Comparison of ENCODE assay signal across 9 mouse cellular contexts in the genomic region with DNA sequence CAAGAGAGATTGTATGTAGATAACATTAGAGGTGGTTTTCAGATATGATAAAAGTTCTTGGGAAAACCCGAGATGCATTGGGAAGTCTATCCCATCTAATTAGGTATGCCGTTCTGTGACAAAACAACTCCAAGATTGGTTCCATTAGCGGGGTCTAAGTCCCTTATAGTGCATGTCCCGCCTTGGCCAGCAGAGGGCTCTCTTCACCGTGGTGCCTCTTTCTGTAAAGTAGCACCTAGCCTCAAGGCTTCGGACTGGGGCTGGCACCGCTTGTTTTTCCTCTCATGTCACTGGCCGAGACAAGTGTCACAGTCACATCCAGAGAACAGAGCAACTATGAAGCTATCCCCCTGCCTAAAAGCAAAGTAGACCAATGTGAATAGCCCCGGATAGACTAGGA. TPM values are rescaled to one million over a fixed set of nuclear protein-coding genes. Genes with fewer than 3 reads are reported as not detected.
DNase-seq lines count a peak whose midpoint lies in the region; ATAC-seq lines count a peak whose summit lies in the region.
"Had no signal": no experiment of that assay in that cellular context is flagged by ENCODE, and none has a peak within 500 bp of the region (broad histone marks: within the 10 kb centered on the region; RNA-seq: fewer than 3 reads in every experiment).

No protein-coding gene starts in this region.

- H3K4me2 ChIP-seq in kidney, embryonic 15.5 days, result no peak overlapping the region
- no peak overlapping the region for H3K4me2 ChIP-seq in liver, embryonic 13.5 days

- peak; percentile 15 for DNase-seq in 3134 (ENCODE audit: extremely low read depth, insufficient read length, low spot score)
- peak; percentile 57 for DNase-seq in Muller cell, postnatal 12 days (ENCODE audit: inconsistent ontology term)
- peak; percentile 82 for DNase-seq in cerebellum, adult 9-10 months
- DNase-seq in gastrocnemius, adult 8-10 months (ENCODE audit: low spot score in 2 of 2), result peak; percentile 50 to 53
- DNase-seq in liver, embryonic 13.5 days, result peak; percentile 43
- DNase-seq in retina, postnatal 1 day, result peak; percentile 83
- peak; percentile 89 for DNase-seq in thymus, postnatal 4 days

- peaks cover 28% of the 10 kb centered on the region for H3K27me3 ChIP-seq in kidney, embryonic 15.5 days
- H3K27me3 ChIP-seq in liver, embryonic 13.5 days, result no peaks in the 10 kb centered on the region

- no peak overlapping the region for H3K9ac ChIP-seq in kidney, embryonic 15.5 days
- H3K9ac ChIP-seq in liver, embryonic 13.5 days, result no peak overlapping the region

- H3K36me3 ChIP-seq in kidney, embryonic 15.5 days, result no peaks in the 10 kb centered on the region
- no peaks in the 10 kb centered on the region for H3K36me3 ChIP-seq in liver, embryonic 13.5 days

- no peak overlapping the region for H3K27ac ChIP-seq in kidney, embryonic 15.5 days
- H3K27ac ChIP-seq in liver, embryonic 13.5 days, result no peak overlapping the region

- H3K4me1 ChIP-seq in kidney, embryonic 15.5 days, result peaks cover 7% of the 10 kb centered on the region; the same call in 1 of the 2 replicates
- H3K4me1 ChIP-seq in liver, embryonic 13.5 days (replicated peaks), result peaks cover 20% of the 10 kb centered on the region

- no peak overlapping the region for H3K4me3 ChIP-seq in kidney, embryonic 15.5 days (replicated peaks)
- no peak overlapping the region for H3K4me3 ChIP-seq in liver, embryonic 13.5 days (replicated peaks)

- 10% methylated on average over 9 of the region's 9 CpGs for WGBS in kidney, embryonic 15.5 days
- 9% methylated on average over 9 of the region's 9 CpGs for WGBS in liver, embryonic 13.5 days (ENCODE audit: insufficient replicate concordance)

- no peaks in the 10 kb centered on the region; the same call in 1 of the 2 replicates for H3K9me3 ChIP-seq in kidney, embryonic 15.5 days (replicated peaks)
- H3K9me3 ChIP-seq in liver, embryonic 13.5 days (replicated peaks), result no peaks in the 10 kb centered on the region

- ATAC-seq in kidney, embryonic 15.5 days (replicated peaks; ENCODE audit: low FRiP score), result 0 out of 2 replicates have a peak, but pooled peaks have one; percentile 19
- no peak for ATAC-seq in liver, embryonic 13.5 days (ENCODE audit: low read depth)

RNA-seq across cellular contexts. Expression of gene Hnf4a, which starts 25.3 kb away (rescaled TPM):
- under 1 TPM in 1 of 4 experiments, not detected in 3; 0.11 TPM for total RNA-seq in gastrocnemius, adult 8-10 months (2022)
- polyA plus RNA-seq in kidney, embryonic 15.5 days (2015; fragmentation: Nextera tagmentation; extraction: Ambion mirVana), result 18.6 and 19.4 TPM in 2 replicates
- 12.3 and 15.3 TPM in 2 replicates for polyA plus RNA-seq in liver, embryonic 13.5 days (2015; fragmentation: Nextera tagmentation; extraction: Ambion mirVana)

RNA-seq across cellular contexts. Expression of gene R3hdml, which starts 39.8 kb away (rescaled TPM):
- total RNA-seq in gastrocnemius, adult 8-10 months (2022), result not detected
- polyA plus RNA-seq in kidney, embryonic 15.5 days (2015; fragmentation: Nextera tagmentation; extraction: Ambion mirVana), result 31.2 and 34.9 TPM in 2 replicates
- not detected in 2 replicates for polyA plus RNA-seq in liver, embryonic 13.5 days (2015; fragmentation: Nextera tagmentation; extraction: Ambion mirVana)
- polyA plus RNA-seq: gonadal fat pad, adult 2 months had no signal

RNA-seq across cellular contexts. Expression of gene Fitm2, which starts 59.5 kb away (rescaled TPM):
- total RNA-seq in gastrocnemius, adult 8-10 months (2022), result 10 to 100 TPM; 70.3 to 75.0 (median 73.9) TPM
- 9.8 TPM in 2 replicates for polyA plus RNA-seq in kidney, embryonic 15.5 days (2015; fragmentation: Nextera tagmentation; extraction: Ambion mirVana)
- polyA plus RNA-seq in liver, embryonic 13.5 days (2015; fragmentation: Nextera tagmentation; extraction: Ambion mirVana), result 4.7 and 5.3 TPM in 2 replicates

Comparison
In these comparisons a context has a peak if more than half of its experiments do, and no peak if none do; other contexts are left out.
1. DNase-seq: peak in every context shown above with its lines; median percentile 89 in thymus, postnatal 4 days; 83 in retina, postnatal 1 day; 82 in cerebellum, adult 9-10 months; 57 in Muller cell, postnatal 12 days; 52 in gastrocnemius, adult 8-10 months; 43 in liver, embryonic 13.5 days; 15 in 3134.
2. RNA of gene R3hdml, which starts 39.8 kb away (polyA plus RNA-seq): 31.2 to 34.9 TPM in kidney, embryonic 15.5 days; not detected in liver, embryonic 13.5 days; every median in the first group is over 10 times any median in the second.